Mouse (Mus musculus): ENCODE measurements around the gene Miox. TPM values are rescaled to one million over a fixed set of nuclear protein-coding genes. Genes with fewer than 3 reads are reported as not detected.

Gene Miox
- total RNA-seq, 2 experiments from 2014 or later = not detected

- DNase-seq = no peak
Observed at GRCm38 (mm10) chr15:89316146-89316545, 18.1 kb upstream of the Miox start.

- no peak for DNase-seq
Observed at GRCm38 (mm10) chr15:89321264-89321663, 12.9 kb upstream of the Miox start.

DNA sequence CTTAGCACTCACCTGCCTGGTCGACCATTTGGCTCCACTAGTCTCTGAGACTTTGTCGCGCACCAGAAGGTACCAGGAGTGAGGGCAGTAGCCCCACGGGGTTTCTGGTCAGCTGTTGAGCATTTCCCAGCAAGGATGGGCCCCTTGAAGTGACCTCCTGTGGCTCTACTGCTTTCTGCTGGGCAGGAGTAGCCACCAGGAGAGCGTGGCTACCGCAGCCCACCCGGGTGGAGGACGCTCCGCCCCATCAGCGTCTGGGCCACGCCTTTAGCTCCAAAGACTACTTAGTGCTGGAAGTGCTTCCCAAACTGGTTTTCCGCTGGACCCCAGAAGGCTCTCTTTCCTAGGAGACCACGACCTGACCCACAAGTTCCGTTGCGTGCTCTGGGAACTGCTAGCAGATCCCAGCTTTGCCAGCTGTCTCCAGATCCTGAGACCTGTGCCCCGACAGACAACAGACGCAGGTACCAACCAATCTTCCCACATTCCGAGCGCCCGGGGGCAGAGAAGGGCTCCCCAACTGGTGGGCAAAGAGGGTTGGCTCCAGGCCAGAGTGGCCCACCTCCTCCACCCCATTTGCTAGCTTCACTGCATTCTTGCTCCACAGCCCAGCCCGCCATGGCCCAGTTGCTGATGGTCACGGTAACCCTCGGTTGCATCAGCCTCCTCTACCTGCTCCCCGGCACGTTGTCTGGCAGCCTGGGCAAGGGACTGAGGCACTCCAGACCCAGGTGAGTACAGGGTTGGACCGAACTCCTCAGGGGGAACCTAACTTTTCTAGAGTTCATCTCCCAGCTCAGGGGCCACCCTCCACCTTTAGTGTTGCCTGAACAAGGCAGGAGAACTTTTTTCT is 11.3 kb upstream of the Miox start, which contains the start of gene Adm2:
Gene Adm2, plus strand, starts transcription at position 51 of the 853 bp plus-strand sequence.
- no peak for DNase-seq

DNA sequence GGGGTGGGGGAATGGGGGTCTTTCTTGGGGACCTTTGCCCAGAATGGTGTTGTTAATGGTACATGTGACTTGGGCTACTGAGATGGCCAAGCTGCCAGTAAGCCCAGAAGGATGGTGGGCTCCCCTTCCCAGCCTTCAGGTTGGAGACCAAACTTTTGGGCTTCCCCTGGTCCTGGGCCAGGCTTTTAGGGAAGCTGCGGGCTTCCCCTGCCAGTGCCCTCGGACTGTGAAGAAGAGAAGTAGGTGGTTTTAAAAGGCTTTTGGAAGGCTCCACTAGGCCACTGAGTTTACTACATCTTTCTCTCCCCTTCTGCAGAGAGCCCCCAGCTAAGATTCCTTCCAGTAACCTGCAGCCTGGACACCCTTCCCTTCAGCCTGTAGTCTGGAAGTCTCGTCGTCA is 10.5 kb upstream of the Miox start:
- no peak for DNase-seq

DNA sequence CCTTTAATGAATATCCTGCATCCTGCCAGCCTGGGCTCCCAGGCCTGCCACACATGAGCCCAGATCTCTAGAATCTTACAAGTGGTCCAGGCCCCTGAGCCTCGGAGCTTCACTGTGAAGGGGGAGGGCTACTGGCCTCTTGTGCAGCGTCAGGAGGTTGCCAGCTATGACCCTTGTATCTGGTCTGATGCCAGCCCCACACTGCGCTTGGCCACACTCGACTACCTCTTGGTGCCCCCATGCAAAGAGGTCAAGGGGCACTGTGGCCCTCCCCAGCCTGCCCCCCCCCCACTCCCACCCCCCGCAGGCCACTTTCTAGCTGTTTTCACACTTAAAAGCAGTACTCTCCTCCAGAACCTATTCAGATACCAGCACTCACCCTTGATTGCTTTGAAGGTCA is 7.8 kb upstream of the Miox start:
- no peak for DNase-seq

GRCm38 (mm10) chr15:89334774-89335537 is 758 bp downstream of the Miox start:
- no peak for DNase-seq

DNA sequence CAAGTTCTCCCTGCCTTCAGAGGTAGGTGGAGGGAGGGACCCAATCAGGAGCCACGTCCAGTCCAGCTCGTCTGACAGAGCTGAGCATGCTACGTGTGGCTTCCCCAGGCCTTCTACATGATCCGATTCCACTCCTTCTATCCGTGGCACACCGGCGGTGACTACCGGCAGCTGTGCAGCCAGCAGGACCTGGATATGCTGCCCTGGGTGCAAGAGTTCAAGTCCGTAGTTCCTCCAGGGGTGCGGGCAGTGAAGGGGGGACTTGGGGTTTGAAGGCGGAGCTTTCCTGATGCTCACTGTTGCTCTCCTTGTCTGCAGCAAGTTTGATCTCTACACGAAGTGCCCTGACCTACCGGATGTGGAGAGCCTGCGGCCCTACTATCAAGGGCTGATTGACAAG is 2.2 kb downstream of the Miox start:
- no peak for DNase-seq

GRCm38 (mm10) chr15:89339696-89340095 is 5.5 kb downstream of the Miox start:
- DNase-seq = no peak

- no peak for DNase-seq
Observed at GRCm38 (mm10) chr15:89340136-89340535, 5.9 kb downstream of the Miox start.

DNA sequence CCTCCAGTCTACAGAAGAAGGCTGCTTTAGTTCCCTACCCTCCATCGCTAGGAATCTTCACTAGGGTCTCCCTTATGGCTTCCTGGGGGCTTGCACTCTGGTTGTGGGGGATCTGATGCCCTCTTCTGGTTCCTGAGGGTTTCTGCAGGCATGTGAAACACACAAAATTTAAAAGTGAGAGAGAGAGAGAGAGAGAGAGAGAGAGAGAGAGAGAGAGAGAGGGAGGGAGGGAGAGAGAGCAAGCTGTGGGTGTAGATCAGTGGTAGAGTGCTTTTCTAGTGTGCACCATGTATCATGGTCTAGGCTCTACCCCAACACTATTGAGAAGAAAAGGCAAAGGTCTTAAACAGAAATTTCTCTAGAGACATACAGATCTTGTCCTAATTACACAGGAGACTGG is 7.5 kb downstream of the Miox start:
- no peak for DNase-seq

- no peak for DNase-seq
Observed at GRCm38 (mm10) chr15:89343325-89343724, 9.1 kb downstream of the Miox start.

DNA sequence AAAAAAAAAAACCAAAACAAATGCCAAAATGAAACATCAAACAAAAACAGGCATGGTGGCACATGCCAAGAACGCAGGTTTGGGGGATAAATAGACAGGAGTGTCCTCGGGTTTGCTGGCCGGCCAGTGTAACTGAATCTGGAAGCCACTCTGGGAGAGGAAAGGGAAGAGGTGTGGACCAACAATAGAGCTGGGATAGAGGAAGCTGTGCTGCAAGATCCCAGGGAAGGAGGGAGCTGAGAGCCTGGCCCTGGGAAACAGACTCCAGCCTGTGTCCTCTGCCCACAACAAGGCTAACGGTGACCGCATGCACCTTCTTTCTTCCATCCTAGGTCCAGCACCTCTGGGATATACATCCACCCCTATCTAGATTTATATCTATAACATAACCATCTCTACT is 16.2 kb downstream of the Miox start:
- DNase-seq = no peak

DNA sequence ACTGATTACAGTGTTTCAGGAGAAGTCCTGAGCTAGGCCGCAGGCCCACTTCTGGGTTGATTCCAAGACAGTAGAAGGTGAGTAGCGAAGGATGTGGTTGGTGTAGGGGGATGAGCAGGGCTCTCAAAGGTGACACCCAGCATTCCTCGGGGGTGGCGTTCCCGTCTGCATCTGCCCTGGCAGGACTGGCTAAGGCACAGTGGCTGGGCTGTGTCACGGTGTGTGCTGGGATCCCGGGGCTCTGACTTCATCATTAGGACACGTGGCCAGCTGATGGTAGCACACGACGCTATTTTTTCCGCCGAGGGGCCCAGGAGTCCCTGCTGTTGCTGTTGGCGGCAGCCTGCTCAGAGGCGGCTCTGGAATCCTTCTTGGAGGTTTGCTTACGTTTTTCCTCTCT is 17.1 kb downstream of the Miox start:
- DNase-seq = no peak

DNA sequence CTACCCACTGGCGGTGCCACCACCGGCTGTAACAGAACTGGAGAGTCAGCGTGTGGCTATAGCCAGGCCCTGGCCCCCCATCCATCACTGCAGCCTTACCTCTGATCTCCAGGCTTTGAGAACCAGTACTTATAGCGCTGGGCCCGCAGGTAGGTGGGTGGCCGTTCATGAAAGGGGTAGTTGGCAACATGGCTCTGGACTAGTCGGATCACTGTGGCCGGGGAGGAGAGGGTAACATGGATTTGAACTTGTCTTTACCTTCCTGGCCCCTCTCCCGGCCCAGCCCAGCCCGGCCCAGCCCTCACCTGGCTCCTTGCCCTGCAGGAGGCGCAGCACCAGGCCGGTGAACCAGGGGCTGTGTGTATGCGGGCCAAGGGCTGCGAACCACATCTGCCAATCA is 17.9 kb downstream of the Miox start:
- DNase-seq = no peak

DNA sequence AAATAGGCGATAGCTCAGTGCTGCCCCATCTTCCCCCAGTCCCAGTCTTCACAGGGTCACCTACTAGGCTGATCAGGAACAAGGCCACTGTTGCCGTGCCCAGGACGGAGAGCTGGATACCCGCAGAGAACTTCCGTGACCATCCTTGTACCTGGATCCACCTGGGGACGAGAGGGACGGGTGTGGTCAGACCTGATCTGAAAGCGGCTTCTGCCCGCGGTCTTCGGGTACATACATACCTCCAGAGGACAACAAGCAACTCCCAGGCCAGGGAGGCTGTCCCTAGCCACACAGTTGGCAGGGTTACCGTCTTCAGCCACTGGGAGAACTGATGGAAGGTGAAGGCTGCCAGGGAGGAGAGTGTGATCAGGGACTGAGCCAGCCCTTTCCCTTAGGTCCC is 18.6 kb downstream of the Miox start:
- no peak for DNase-seq

- DNase-seq = no peak
Observed at GRCm38 (mm10) chr15:89353837-89354236, 19.6 kb downstream of the Miox start.

DNA sequence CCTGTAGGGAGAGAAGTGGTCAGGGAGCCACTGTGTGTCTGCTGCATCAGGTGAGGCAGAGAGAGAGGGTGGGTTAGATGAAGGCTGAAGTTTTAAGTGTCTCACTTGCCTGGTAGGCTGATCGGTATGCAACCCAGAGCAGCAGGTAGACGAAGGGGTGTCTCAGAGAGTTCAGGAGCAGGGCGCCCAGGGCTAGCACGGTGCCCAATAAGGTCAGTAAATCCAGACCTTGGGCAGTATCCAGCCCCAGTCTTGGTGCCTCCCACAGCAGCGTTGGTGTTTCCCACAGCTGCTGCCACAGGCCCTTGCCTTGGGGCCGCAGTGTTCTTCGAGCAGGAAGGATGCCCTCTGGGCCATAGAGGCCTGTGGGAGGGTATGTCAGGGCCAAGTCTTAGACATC is 20.3 kb downstream of the Miox start:
- DNase-seq = no peak

DNA sequence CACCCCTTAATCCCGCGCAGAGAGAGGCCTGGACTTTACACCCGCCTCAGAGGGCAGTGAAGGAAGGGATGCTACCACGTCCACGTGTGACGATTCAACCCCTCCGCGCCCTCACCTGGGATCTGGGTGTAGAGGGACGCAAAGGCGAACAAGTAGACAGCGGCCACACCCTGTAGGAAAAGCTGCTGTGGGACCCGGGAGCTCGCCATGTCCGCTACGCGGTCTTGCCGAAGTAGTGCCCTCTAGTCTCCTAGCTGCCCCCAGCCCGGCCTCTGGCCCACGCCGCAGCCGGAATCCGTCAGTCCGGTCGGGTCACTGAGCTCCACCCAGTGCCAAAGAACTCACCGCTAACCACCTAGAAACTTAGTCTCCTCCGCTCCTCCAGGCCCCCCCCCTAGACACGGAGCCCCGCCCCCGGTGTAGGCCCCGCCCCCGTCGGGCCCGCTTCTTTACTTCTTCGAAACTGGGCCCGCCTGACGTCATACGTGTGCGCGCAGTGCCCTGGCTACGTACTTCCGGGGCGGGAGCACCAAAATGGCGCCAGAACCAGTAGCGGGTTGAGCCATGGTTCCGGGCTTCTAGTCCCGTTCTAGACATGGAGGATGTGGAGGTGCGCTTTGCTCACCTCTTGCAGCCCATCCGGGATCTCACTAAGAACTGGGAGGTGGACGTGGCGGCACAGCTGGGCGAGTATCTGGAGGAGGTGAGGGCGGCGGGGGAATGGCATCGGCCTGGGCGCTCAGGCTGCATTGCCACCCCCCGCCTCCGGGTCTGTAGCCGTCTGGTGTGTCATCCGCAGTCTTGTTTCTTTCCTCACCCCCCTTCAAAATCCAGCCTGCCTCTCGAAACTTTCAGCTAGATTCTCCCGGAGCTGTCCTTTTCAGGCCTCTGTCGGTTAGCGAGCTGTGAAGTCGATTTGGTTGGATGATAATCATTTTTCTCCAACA is 21.3 kb downstream of the Miox start, which contains the start of the genes Lmf2 and Ncaph2:
Gene Lmf2, minus strand, starts transcription at position 419 of the 947 bp plus-strand sequence.
Gene Ncaph2, plus strand, starts transcription at position 479 of the 947 bp plus-strand sequence.
- peak; percentile 92 for DNase-seq

- DNase-seq = peak; percentile 51
Observed at GRCm38 (mm10) chr15:89356372-89356771, 22.2 kb downstream of the Miox start.

DNA sequence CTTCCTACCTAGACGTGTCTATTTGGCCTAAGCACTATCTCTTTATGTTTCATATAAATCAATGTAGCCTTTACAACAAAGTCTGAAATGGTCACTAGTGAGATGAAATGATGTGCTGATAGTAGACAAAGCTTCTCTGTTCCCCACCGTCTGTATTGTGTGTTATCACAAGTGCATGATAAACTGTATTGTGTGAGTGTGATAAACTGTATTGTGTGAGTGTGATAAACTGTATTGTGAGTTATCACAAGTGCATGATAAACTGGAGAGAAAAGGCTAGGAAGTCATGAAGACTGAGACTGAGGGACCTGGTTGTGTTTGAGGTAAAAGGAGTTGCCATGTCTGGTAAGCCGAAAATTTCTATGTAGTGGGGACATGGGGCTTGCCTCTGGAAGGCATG is 24.6 kb downstream of the Miox start:
- DNase-seq = no peak

DNA sequence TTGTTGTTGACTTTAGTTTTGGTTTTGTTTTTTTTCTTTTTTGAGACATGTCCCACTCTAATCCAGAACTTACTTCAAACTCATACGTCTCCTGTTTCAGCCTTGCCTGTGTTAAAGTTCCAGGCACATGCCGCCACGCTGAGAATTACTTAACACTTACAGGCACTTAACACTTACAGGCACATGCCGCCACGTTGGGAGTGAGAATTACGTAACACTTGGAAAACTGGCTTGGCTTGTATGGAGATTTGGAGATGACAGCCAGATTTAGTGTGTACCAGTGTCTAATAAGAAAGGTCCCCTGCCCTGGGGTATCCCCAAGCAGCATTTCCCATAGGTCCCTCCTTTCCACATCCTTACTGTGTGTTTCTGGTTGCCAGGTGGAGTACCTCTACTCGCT is 28.9 kb downstream of the Miox start:
- no peak for DNase-seq

- DNase-seq = no peak
Observed at GRCm38 (mm10) chr15:89365141-89365551, 30.9 kb downstream of the Miox start.
